Mouse (Mus musculus) granulocyte monocyte progenitor cell, adult 5-6 weeks (primary cell): ENCODE measurements around the gene Mtmr10. TPM values are rescaled to one million over a fixed set of nuclear protein-coding genes. Genes with fewer than 3 reads are reported as not detected.
A peak's percentile ranks its signal among the peaks of the same experiment; 100 is the strongest.

ENCODE experiments used
- ATAC-seq: replicated peaks from 2 replicates; pipeline ENCODE4 v1.8.0; 2016; ENCODE audit warnings: mild to moderate bottlenecking, moderate TSS enrichment, inconsistent platforms; ENCODE audit not compliant: poor library complexity, severe bottlenecking
- total RNA-seq, 2 experiments: library from RNA; stranded (forward) in 1 of 2; stranded (reverse) in 1 of 2; fragments of 200-712, 200-1000 nt in 1 of 2; fragments of >200 nt in 1 of 2; fragmentation: Nextera tagmentation in 1 of 2; gene quantifications; 2 replicates each; pipeline ENCODE4 v1.2.3; 2014 to 2017

Mtmr10 gene
- 3.5 and 7.8 TPM in 2 replicates for total RNA-seq (2014; fragmentation: Nextera tagmentation)
- total RNA-seq (2017): 3.5 and 4.5 TPM in 2 replicates

GRCm38 (mm10) chr7:64287414-64288091, at the start of gene Mtmr10:
TSS of gene Mtmr10 (plus strand) at chr7:64287653.
- peak; percentile 98 for ATAC-seq

GRCm38 (mm10) chr7:64237747-64238146, 49.7 kb upstream of the Mtmr10 start:
- ATAC-seq: no peak

GRCm38 (mm10) chr7:64238410-64239086, 48.9 kb upstream of the Mtmr10 start:
- no peak for ATAC-seq

GRCm38 (mm10) chr7:64239138-64239805, 48.2 kb upstream of the Mtmr10 start:
- ATAC-seq: no peak

GRCm38 (mm10) chr7:64239806-64240315, 47.6 kb upstream of the Mtmr10 start:
- ATAC-seq: no peak

GRCm38 (mm10) chr7:64242424-64242823, 45.0 kb upstream of the Mtmr10 start:
- ATAC-seq: no peak

- ATAC-seq: no peak
These were observed 43.1 kb upstream of the Mtmr10 start for GRCm38 (mm10) chr7:64244371-64244770.

GRCm38 (mm10) chr7:64246713-64247112, 40.7 kb upstream of the Mtmr10 start:
- no peak for ATAC-seq

- no peak for ATAC-seq
These were observed 39.1 kb upstream of the Mtmr10 start for GRCm38 (mm10) chr7:64248352-64248751.

GRCm38 (mm10) chr7:64249715-64250114, 37.7 kb upstream of the Mtmr10 start:
- ATAC-seq: 0 out of 2 replicates have a peak, but pooled peaks have one; percentile 7

GRCm38 (mm10) chr7:64250417-64250816, 37.0 kb upstream of the Mtmr10 start:
- no peak for ATAC-seq

GRCm38 (mm10) chr7:64253736-64254135, 33.7 kb upstream of the Mtmr10 start:
- no peak for ATAC-seq

- ATAC-seq: no peak
These were observed 21.8 kb upstream of the Mtmr10 start for GRCm38 (mm10) chr7:64265502-64266279.

- ATAC-seq: no peak
These were observed 20.9 kb upstream of the Mtmr10 start for GRCm38 (mm10) chr7:64266587-64266986.

- ATAC-seq: no peak
These were observed 15.5 kb upstream of the Mtmr10 start for GRCm38 (mm10) chr7:64271926-64272325.

GRCm38 (mm10) chr7:64275518-64275917, 11.9 kb upstream of the Mtmr10 start:
- no peak for ATAC-seq

GRCm38 (mm10) chr7:64276921-64277320, 10.5 kb upstream of the Mtmr10 start:
- ATAC-seq: no peak

GRCm38 (mm10) chr7:64278526-64278925, 8.9 kb upstream of the Mtmr10 start:
- ATAC-seq: no peak

- ATAC-seq: peak; percentile 93
These were observed 7.9 kb upstream of the Mtmr10 start for GRCm38 (mm10) chr7:64279548-64279947.

- no peak for ATAC-seq
These were observed 887 bp upstream of the Mtmr10 start for GRCm38 (mm10) chr7:64286566-64286965.
